Mouse (Mus musculus): ENCODE data around the gene Epha3. TPM values are rescaled to one million over a fixed set of nuclear protein-coding genes. Genes with fewer than 3 reads are reported as not detected.

The Epha3 gene
- polyA plus RNA-seq, 1 experiment from 2014 or later: 20.9 TPM

DNA sequence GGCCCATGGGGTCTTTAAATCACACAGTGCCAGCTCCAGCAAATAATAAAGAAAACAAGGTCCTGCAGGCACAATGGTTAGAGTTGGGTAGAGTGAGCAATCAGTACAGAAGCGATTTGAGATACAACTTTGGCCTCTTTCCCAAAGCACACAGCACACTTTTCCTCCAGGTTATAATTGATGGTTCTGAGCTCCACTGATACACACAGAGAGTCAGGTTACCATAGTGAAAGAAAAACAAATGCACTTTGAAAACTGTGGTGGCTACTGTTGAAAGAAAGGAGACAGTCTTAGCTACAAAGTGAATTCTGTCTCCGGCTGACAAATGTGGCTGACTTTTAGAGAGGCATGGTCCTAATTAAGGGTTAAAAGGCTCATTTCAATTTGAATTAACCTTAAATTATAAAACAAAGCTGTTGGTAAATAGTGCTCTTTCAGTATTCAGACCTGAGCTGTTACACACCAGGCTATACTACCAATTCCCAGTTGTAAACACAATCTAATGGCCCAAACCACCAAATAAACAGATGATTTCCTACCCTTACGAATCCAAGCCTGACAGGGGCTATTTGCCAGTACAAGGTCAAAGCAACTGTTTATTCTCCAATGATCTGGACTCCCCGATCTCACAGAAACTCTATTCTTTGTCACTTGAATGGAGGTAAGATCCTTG lies 205.5 kb downstream of the Epha3 start:
- DNase-seq (no peak), ATAC-seq (ENCODE audit: low FRiP score, low TSS enrichment) (no peak)
- Histone ChIP-seq H3K4me2 (ENCODE audit: low read length) (no peak overlapping the region), H3K4me1 (ENCODE audit: control insufficient read depth, insufficient read depth, low read length) (0 out of 2 replicates have a peak, but pooled peaks cover 4% of the 10 kb centered on the region), H3K9ac (replicated peaks; ENCODE audit: low read length) (no peak overlapping the region), H3K27ac (replicated peaks; ENCODE audit: low read depth, low read length) (no peak overlapping the region), H3K36me3 (ENCODE audit: control insufficient read depth, insufficient read depth, low read length) (no peaks in the 10 kb centered on the region), H3K4me3 (replicated peaks; ENCODE audit: low read depth, low read length) (no peak overlapping the region), H3K27me3 (ENCODE audit: control insufficient read depth, insufficient read depth, low read length) (no peaks in the 10 kb centered on the region), H3K9me3 (ENCODE audit: control insufficient read depth, low read length) (no peaks in the 10 kb centered on the region)
- WGBS: 70% methylated on average over 4 of the region's 4 CpGs

GRCm38 (mm10) chr16:63657743-63658142 lies 206.2 kb downstream of the Epha3 start:
- H3K27me3 ChIP-seq (ENCODE audit: control insufficient read depth, insufficient read depth, low read length): no peaks in the 10 kb centered on the region
- DNase-seq (no peak), ATAC-seq (ENCODE audit: low FRiP score, low TSS enrichment) (no peak)
- H3K4me2 ChIP-seq (ENCODE audit: low read length): no peak overlapping the region
- H3K36me3 ChIP-seq (ENCODE audit: control insufficient read depth, insufficient read depth, low read length): no peaks in the 10 kb centered on the region
- no peak overlapping the region for H3K27ac ChIP-seq (replicated peaks; ENCODE audit: low read depth, low read length)
- 72% methylated on average over 2 of the region's 2 CpGs for WGBS
- H3K9me3 ChIP-seq (ENCODE audit: control insufficient read depth, low read length): no peaks in the 10 kb centered on the region
- 0 out of 2 replicates have a peak, but pooled peaks cover 4% of the 10 kb centered on the region for H3K4me1 ChIP-seq (ENCODE audit: control insufficient read depth, insufficient read depth, low read length)
- H3K9ac ChIP-seq (replicated peaks; ENCODE audit: low read length): no peak overlapping the region
- H3K4me3 ChIP-seq (replicated peaks; ENCODE audit: low read depth, low read length): no peak overlapping the region

- no peak for ATAC-seq (ENCODE audit: low FRiP score, low TSS enrichment)
- Histone ChIP-seq H3K9ac (replicated peaks; ENCODE audit: low read length) (no peak overlapping the region), H3K4me1 (ENCODE audit: control insufficient read depth, insufficient read depth, low read length) (0 out of 2 replicates have a peak, but pooled peaks cover 3% of the 10 kb centered on the region), H3K4me2 (ENCODE audit: low read length) (no peak overlapping the region), H3K27ac (replicated peaks; ENCODE audit: low read depth, low read length) (no peak overlapping the region), H3K9me3 (ENCODE audit: control insufficient read depth, low read length) (no peaks in the 10 kb centered on the region), H3K27me3 (ENCODE audit: control insufficient read depth, insufficient read depth, low read length) (no peaks in the 10 kb centered on the region), H3K4me3 (replicated peaks; ENCODE audit: low read depth, low read length) (no peak overlapping the region), H3K36me3 (ENCODE audit: control insufficient read depth, insufficient read depth, low read length) (no peaks in the 10 kb centered on the region)
- DNase-seq: no peak
- 95% methylated on average over 5 of the region's 5 CpGs for WGBS
Observed at GRCm38 (mm10) chr16:63653393-63653918, 210.5 kb downstream of the Epha3 start.

- no peak for DNase-seq
- no peaks in the 10 kb centered on the region for H3K9me3 ChIP-seq (ENCODE audit: control insufficient read depth, low read length)
- H3K27me3 ChIP-seq (ENCODE audit: control insufficient read depth, insufficient read depth, low read length): no peaks in the 10 kb centered on the region
- H3K9ac ChIP-seq (replicated peaks; ENCODE audit: low read length): no peak overlapping the region
- no peaks in the 10 kb centered on the region for H3K36me3 ChIP-seq (ENCODE audit: control insufficient read depth, insufficient read depth, low read length)
- no peaks in the 10 kb centered on the region for H3K4me1 ChIP-seq (ENCODE audit: control insufficient read depth, insufficient read depth, low read length)
- H3K4me2 ChIP-seq (ENCODE audit: low read length): no peak overlapping the region
- no peak overlapping the region for H3K27ac ChIP-seq (replicated peaks; ENCODE audit: low read depth, low read length)
- WGBS: 77% methylated on average over 3 of the region's 3 CpGs
- H3K4me3 ChIP-seq (replicated peaks; ENCODE audit: low read depth, low read length): no peak overlapping the region
- no peak for ATAC-seq (ENCODE audit: low FRiP score, low TSS enrichment)
Observed at GRCm38 (mm10) chr16:63650760-63651159, 213.2 kb downstream of the Epha3 start.

DNA sequence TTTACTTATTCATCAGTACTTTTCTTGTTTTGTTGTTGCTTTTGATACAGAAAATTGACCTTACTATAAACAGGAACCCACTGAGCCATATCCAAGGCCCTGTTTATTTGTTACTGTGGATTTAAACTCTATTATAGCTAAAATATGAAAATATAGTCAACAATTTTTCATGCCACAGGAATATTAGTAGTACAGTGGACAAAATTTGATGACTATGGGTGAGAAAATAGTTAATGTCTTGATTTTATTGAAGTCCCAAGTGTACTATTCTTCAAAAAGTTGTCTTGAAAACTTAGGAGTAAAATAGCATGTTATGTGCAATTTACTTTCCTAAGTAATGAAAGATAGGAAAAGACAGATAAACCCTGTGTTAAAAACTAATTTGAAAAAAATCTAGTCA lies 217.4 kb downstream of the Epha3 start:
- no peak for DNase-seq
- H3K36me3 ChIP-seq (ENCODE audit: control insufficient read depth, insufficient read depth, low read length): no peaks in the 10 kb centered on the region
- no peak for ATAC-seq (ENCODE audit: low FRiP score, low TSS enrichment)
- H3K9me3 ChIP-seq (ENCODE audit: control insufficient read depth, low read length): no peaks in the 10 kb centered on the region
- H3K9ac ChIP-seq (replicated peaks; ENCODE audit: low read length): no peak overlapping the region
- H3K4me2 ChIP-seq (ENCODE audit: low read length): no peak overlapping the region
- no peaks in the 10 kb centered on the region for H3K27me3 ChIP-seq (ENCODE audit: control insufficient read depth, insufficient read depth, low read length)
- no peak overlapping the region for H3K4me3 ChIP-seq (replicated peaks; ENCODE audit: low read depth, low read length)
- H3K27ac ChIP-seq (replicated peaks; ENCODE audit: low read depth, low read length): no peak overlapping the region
- no peaks in the 10 kb centered on the region for H3K4me1 ChIP-seq (ENCODE audit: control insufficient read depth, insufficient read depth, low read length)

GRCm38 (mm10) chr16:63642641-63643040 lies 221.3 kb downstream of the Epha3 start:
- no peak overlapping the region for H3K4me3 ChIP-seq (replicated peaks; ENCODE audit: low read depth, low read length)
- no peaks in the 10 kb centered on the region for H3K27me3 ChIP-seq (ENCODE audit: control insufficient read depth, insufficient read depth, low read length)
- no peaks in the 10 kb centered on the region for H3K36me3 ChIP-seq (ENCODE audit: control insufficient read depth, insufficient read depth, low read length)
- H3K9me3 ChIP-seq (ENCODE audit: control insufficient read depth, low read length): no peaks in the 10 kb centered on the region
- H3K9ac ChIP-seq (replicated peaks; ENCODE audit: low read length): no peak overlapping the region
- 76% methylated on average over 2 of the region's 2 CpGs for WGBS
- H3K27ac ChIP-seq (replicated peaks; ENCODE audit: low read depth, low read length): no peak overlapping the region
- H3K4me1 ChIP-seq (ENCODE audit: control insufficient read depth, insufficient read depth, low read length): no peaks in the 10 kb centered on the region
- no peak for ATAC-seq (ENCODE audit: low FRiP score, low TSS enrichment)
- H3K4me2 ChIP-seq (ENCODE audit: low read length): no peak overlapping the region
- no peak for DNase-seq

- Histone ChIP-seq H3K4me1 (ENCODE audit: control insufficient read depth, insufficient read depth, low read length) (no peaks in the 10 kb centered on the region), H3K9ac (replicated peaks; ENCODE audit: low read length) (no peak overlapping the region), H3K36me3 (ENCODE audit: control insufficient read depth, insufficient read depth, low read length) (no peaks in the 10 kb centered on the region), H3K9me3 (ENCODE audit: control insufficient read depth, low read length) (no peaks in the 10 kb centered on the region), H3K27me3 (ENCODE audit: control insufficient read depth, insufficient read depth, low read length) (no peaks in the 10 kb centered on the region), H3K27ac (replicated peaks; ENCODE audit: low read depth, low read length) (no peak overlapping the region), H3K4me2 (ENCODE audit: low read length) (no peak overlapping the region), H3K4me3 (replicated peaks; ENCODE audit: low read depth, low read length) (no peak overlapping the region)
- WGBS: 71% methylated on average over 3 of the region's 3 CpGs
- no peak for ATAC-seq (ENCODE audit: low FRiP score, low TSS enrichment)
- DNase-seq: no peak
Observed at GRCm38 (mm10) chr16:63641603-63642002, 222.4 kb downstream of the Epha3 start.

- Histone ChIP-seq H3K4me2 (ENCODE audit: low read length) (no peak overlapping the region), H3K4me1 (ENCODE audit: control insufficient read depth, insufficient read depth, low read length) (no peaks in the 10 kb centered on the region), H3K36me3 (ENCODE audit: control insufficient read depth, insufficient read depth, low read length) (no peaks in the 10 kb centered on the region), H3K27ac (replicated peaks; ENCODE audit: low read depth, low read length) (no peak overlapping the region), H3K9me3 (ENCODE audit: control insufficient read depth, low read length) (no peaks in the 10 kb centered on the region), H3K9ac (replicated peaks; ENCODE audit: low read length) (no peak overlapping the region), H3K27me3 (ENCODE audit: control insufficient read depth, insufficient read depth, low read length) (no peaks in the 10 kb centered on the region), H3K4me3 (replicated peaks; ENCODE audit: low read depth, low read length) (no peak overlapping the region)
- no peak for ATAC-seq (ENCODE audit: low FRiP score, low TSS enrichment)
- peak; percentile 40 for DNase-seq
- 9% methylated on average over 6 of the region's 6 CpGs for WGBS
Observed at GRCm38 (mm10) chr16:63638701-63639100, 225.3 kb downstream of the Epha3 start.

DNA sequence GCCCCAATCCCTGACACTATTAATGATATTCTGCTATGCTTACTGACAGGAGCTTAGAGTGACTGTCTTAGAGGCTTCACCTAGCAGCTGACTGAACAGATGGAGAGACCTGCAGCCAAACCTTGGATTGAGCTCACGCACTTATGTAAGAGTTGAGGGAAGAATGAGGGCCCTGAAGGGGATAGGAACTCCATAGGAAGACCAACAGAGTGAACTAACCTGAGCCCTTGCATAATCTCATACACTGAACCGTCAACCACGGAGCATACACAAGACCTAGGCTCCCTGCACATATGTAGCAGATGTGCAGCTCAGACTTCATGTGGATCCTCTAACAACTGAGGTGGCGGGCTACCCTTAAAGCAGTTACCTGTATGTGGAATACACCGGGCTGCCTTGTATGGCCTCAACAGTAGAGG lies 230.2 kb downstream of the Epha3 start:
- Histone ChIP-seq H3K9ac (replicated peaks; ENCODE audit: low read length) (no peak overlapping the region), H3K4me2 (ENCODE audit: low read length) (no peak overlapping the region), H3K4me1 (ENCODE audit: control insufficient read depth, insufficient read depth, low read length) (no peaks in the 10 kb centered on the region), H3K4me3 (replicated peaks; ENCODE audit: low read depth, low read length) (no peak overlapping the region), H3K9me3 (ENCODE audit: control insufficient read depth, low read length) (no peaks in the 10 kb centered on the region), H3K27me3 (ENCODE audit: control insufficient read depth, insufficient read depth, low read length) (no peaks in the 10 kb centered on the region), H3K36me3 (ENCODE audit: control insufficient read depth, insufficient read depth, low read length) (no peaks in the 10 kb centered on the region), H3K27ac (replicated peaks; ENCODE audit: low read depth, low read length) (no peak overlapping the region)
- DNase-seq (no peak), ATAC-seq (ENCODE audit: low FRiP score, low TSS enrichment) (no peak)
- WGBS: 94% methylated on average over 5 of the region's 5 CpGs

Measured in midbrain, embryonic 14.5 days (tissue).